Mouse (Mus musculus) hindbrain, embryonic 14.5 days (tissue): ENCODE measurements around the gene Tmem198. TPM values are rescaled to one million over a fixed set of nuclear protein-coding genes. Genes with fewer than 3 reads are reported as not detected.

ENCODE experiments used
- ATAC-seq: fragments of 200-750 bp; cut with Nextera tagmentation; 2 replicates; pipeline ENCODE4 v1.8.0; 2017; ENCODE audit warnings: moderate number of reproducible peaks, mild to moderate bottlenecking, moderate TSS enrichment, moderate library complexity; ENCODE audit not compliant: low FRiP score
- DNase-seq: peaks from one replicate; pipeline ENCODE4 v3.0.0-alpha.2; 2015; ENCODE audit warnings: low spot score
- H3K27ac ChIP-seq: fragments of 300-500 bp; sonication (generic); 2 replicates; pipeline ENCODE4 v1.5.1; 2014; ENCODE audit warnings: mild to moderate bottlenecking, moderate library complexity
- H3K27me3 ChIP-seq: fragments of 300-500 bp; sonication (generic); 2 replicates; pipeline ENCODE4 v1.6.1; 2014; ENCODE audit warnings: mild to moderate bottlenecking, low read length, mixed read lengths; ENCODE audit not compliant: control insufficient read depth, insufficient read depth
- H3K36me3 ChIP-seq: fragments of 300-500 bp; sonication (generic); replicated peaks from 2 replicates; pipeline ENCODE4 v1.6.1; 2014; ENCODE audit not compliant: control insufficient read depth, insufficient read depth
- H3K4me1 ChIP-seq: fragments of 300-500 bp; sonication (generic); replicated peaks from 2 replicates; pipeline ENCODE4 v1.6.1; 2014; ENCODE audit warnings: antibody characterized with exemption, low read length, mixed read lengths; ENCODE audit not compliant: control insufficient read depth, insufficient read depth
- H3K4me2 ChIP-seq: fragments of 300-500 bp; sonication (generic); replicated peaks from 2 replicates; pipeline ENCODE4 v1.6.1; 2014; ENCODE audit warnings: mild to moderate bottlenecking, moderate library complexity
- H3K4me3 ChIP-seq: fragments of 300-500 bp; sonication (generic); replicated peaks from 2 replicates; pipeline ENCODE4 v1.5.1; 2014; ENCODE audit warnings: mild to moderate bottlenecking, low read length
- H3K9ac ChIP-seq: fragments of 300-500 bp; sonication (generic); 2 replicates; pipeline ENCODE4 v1.6.1; 2014
- H3K9me3 ChIP-seq: fragments of 300-500 bp; sonication (generic); 2 replicates; pipeline ENCODE4 v1.6.1; 2016; ENCODE audit warnings: low read length; ENCODE audit not compliant: control insufficient read depth
- WGBS: fragments of 180-500 bp; shearing (Covaris S2); extraction: QIAGEN DNeasy Blood & Tissue Kit; methylation state at CpG from one replicate; pipeline ENCODE4 v1.1.7; 2014; 5-methylcytosine and 5-hydroxymethylcytosine counted together
- polyA plus RNA-seq: library from polyadenylated mRNA; unstranded; fragments of >200 nt; fragmentation: Nextera tagmentation; extraction: Ambion mirVana; gene quantifications from 2 replicates; pipeline ENCODE4 v1.2.1, GENCODE M21; 2014

Gene Tmem198
- 37.5 and 40.3 TPM in 2 replicates for polyA plus RNA-seq

DNA sequence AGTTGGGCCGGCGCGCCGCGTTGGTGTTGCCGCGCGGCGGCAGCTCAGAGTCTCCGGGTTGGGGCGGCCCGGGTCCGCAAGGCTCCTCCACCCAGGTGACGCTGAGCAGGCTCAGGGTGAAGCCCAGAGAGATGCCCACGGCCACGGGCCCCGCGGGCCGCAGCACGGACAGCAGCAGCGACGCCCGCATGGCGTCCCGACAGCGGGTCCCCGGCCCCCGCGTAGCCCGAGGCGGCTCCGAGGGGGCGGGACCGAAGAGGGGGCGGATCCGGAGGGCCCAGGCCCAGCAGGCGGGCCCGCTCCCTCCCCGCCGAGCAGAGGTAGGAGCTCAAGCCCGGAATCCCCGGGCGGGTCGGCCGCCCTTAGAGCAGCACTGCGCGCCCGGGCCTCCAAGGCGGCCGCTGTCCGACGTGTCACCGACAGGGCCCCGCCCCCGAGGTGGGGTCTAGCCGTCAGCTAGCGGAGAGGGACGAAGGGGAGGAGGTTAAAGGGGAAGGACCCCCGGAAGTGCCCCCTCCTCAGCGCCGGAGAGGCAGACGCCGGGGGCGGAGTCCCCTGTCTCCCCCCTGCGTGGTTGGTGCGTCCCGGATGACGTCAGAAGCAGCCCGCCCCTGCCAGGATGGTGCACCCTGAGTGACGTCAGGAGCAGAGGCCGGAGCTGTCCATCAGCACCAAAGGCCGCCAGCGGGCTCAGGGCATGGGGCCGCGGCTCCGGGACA is at the start of gene Tmem198, which contains the start of gene Chpf:
Tmem198 (plus strand) TSS at position 617 of the 719 bp plus-strand sequence.
Chpf (minus strand) TSS at position 392 of the 719 bp plus-strand sequence.
- Histone ChIP-seq H3K4me1 (peaks cover 38% of the 10 kb centered on the region), H3K9ac (peak within 1 kb of the TSS; percentile 90), H3K27me3 (peaks cover 5% of the 10 kb centered on the region), H3K4me3 (peak within 1 kb of the TSS; percentile 87), H3K9me3 (no peaks in the 10 kb centered on the region), H3K27ac (peak within 1 kb of the TSS; percentile 87), H3K4me2 (peak within 1 kb of the TSS; percentile 61), H3K36me3 (peaks cover 47% of the 10 kb centered on the region)
- DNase-seq, result peak; percentile 96
- peak; percentile 91 for ATAC-seq
- 0% methylated on average over 70 of the region's 76 CpGs for WGBS

DNA sequence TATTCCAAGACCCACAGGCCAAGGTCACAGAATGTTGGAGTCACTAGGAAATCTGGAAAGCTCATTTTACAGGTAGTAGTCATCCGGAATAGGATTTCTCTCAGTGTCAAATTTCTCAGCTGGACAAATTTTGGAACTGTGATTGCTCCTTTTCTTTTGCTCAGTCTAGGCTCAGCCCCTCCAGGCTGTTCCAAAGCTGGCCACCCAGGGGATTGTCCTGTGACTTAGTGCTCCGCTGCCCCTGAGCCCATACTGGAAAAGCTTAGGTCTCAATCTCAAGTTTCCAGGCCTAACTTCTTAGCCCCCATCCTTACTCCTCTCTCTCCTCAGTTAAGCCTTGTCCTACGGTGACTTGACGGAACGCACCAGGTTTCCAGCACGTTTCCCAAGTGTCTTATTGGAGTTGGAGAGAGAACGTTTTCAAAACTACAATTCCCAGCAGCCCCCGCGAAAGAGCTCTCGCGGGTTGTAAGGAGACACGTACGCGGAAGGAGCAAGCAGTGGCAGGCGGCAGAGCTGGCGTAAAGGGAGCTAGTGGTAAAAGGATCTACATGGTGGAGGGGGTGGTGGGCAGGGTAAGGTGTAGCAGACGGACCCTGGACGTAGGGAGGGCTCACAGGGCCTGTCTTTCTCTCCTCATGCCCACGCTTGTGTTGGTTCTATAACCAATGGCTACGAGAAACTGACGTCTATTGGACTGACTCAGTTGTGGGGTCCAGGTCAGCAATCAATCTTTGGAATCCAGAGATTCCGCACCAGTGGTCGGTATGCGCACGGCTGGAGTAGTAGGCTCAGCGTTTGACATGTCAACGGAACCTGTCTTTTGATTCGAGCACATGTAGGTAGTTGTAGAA is 43.6 kb upstream of the Tmem198 start, which contains the start of gene Gmppa:
Gmppa (plus strand) TSS at position 456 of the 854 bp plus-strand sequence.
- Histone ChIP-seq H3K27me3 (no peaks in the 10 kb centered on the region), H3K36me3 (no peaks in the 10 kb centered on the region), H3K9ac (peak within 1 kb of the TSS; percentile 78), H3K4me2 (peak within 1 kb of the TSS; percentile 73), H3K27ac (peak within 1 kb of the TSS; percentile 79), H3K4me1 (peaks cover 11% of the 10 kb centered on the region), H3K4me3 (peak within 1 kb of the TSS; percentile 60), H3K9me3 (no peaks in the 10 kb centered on the region)
- 6% methylated on average over 28 of the region's 28 CpGs for WGBS
- ATAC-seq (peak; percentile 83), DNase-seq (peak; percentile 89)

DNA sequence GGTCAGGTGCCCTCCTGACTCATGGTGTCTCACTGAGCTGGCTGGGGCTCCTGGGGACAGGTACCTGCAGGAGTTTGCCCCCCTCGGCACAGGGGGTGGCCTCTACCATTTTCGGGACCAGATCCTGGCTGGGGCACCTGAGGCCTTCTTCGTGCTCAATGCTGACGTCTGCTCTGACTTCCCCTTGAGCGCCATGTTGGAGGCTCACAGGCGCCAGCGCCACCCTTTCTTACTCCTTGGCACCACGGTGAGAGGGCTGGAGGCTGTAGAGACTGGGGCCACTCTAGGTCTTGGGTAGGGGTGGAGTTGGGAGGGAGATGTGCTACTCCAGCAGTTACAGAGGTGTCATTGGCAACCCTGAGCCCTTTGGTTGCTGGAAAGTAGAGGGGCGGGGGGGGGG is 40.5 kb upstream of the Tmem198 start:
- Histone ChIP-seq H3K4me2 (no peak overlapping the region), H3K9me3 (no peaks in the 10 kb centered on the region), H3K4me1 (peaks cover 24% of the 10 kb centered on the region), H3K9ac (no peak overlapping the region), H3K36me3 (no peaks in the 10 kb centered on the region), H3K27me3 (no peaks in the 10 kb centered on the region), H3K27ac (no peak overlapping the region), H3K4me3 (no peak overlapping the region)
- 76% methylated on average over 8 of the region's 9 CpGs for WGBS
- ATAC-seq (no peak), DNase-seq (no peak)

DNA sequence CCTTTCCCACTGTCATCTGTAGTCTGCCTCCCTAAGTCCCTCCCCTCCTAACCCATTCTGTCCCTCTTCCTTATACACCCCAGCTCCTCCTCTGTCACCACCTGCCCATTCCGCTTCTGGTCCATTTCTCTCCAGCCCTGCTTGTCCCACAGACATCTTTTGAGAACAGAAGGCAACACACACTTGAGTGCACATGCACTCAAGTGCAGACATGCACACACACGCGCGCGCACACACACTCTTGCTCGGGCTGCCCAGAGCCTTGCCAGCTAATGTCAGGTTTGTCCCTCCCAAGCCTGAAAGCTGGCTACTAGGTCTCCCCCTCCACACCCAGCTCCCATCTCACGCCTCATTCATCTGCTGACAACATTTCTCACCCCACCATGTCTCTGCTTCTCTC is 38.7 kb upstream of the Tmem198 start:
- H3K4me2 ChIP-seq, result no peak overlapping the region
- 86% methylated on average over 7 of the region's 7 CpGs for WGBS
- no peaks in the 10 kb centered on the region for H3K9me3 ChIP-seq
- H3K4me3 ChIP-seq, result no peak overlapping the region
- H3K9ac ChIP-seq, result no peak overlapping the region
- ATAC-seq (no peak), DNase-seq (no peak)
- peaks cover 42% of the 10 kb centered on the region for H3K4me1 ChIP-seq
- no peaks in the 10 kb centered on the region for H3K27me3 ChIP-seq
- H3K27ac ChIP-seq, result no peak overlapping the region
- no peaks in the 10 kb centered on the region for H3K36me3 ChIP-seq

DNA sequence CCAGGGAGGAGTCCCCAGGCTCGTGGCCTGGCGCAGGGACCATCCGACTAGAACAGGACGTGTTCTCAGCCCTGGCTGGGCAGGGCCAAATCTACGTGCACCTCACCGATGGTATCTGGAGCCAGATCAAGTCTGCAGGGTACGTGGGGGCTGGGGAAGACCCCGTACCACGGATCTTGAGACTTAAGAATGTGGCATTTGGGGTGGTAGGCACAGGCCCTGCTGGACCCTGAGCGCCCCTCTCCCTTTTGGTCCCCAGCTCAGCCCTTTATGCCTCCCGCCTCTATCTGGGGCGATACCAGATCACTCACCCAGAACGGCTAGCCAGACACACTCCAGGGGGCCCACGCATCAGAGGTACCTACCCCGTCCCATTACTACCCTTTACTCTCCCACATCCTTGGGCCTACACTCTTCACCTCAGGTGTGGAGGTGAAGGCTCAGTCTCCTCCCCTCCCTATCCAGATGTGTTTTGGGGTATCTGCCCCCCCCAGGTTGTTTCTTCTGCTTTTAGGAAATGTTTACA is 37.8 kb upstream of the Tmem198 start:
- Histone ChIP-seq H3K4me1 (peaks cover 46% of the 10 kb centered on the region), H3K9ac (no peak overlapping the region), H3K27me3 (no peaks in the 10 kb centered on the region), H3K4me3 (no peak overlapping the region), H3K36me3 (no peaks in the 10 kb centered on the region), H3K9me3 (no peaks in the 10 kb centered on the region), H3K4me2 (no peak overlapping the region), H3K27ac (no peak overlapping the region)
- DNase-seq (no peak), ATAC-seq (no peak)
- 79% methylated on average over 15 of the region's 15 CpGs for WGBS

DNA sequence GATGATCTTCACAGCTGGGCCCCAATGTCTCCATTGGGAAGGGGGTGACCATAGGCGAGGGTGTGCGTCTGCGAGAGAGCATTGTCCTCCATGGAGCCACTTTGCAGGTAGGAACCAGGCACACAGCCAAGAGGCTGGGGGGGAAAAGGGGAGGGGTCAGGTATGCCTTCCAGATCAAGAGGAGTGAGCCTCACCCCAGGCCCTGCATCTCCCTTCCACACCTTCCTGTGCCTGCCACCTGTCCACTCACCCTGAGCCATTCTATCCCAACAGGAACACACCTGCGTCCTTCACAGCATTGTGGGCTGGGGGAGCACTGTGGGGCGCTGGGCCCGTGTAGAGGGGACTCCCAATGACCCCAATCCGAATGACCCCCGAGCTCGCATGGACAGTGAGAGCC is 37.2 kb upstream of the Tmem198 start:
- peaks cover 47% of the 10 kb centered on the region for H3K4me1 ChIP-seq
- 0 out of 2 replicates have a peak overlapping the region, but pooled peaks have one; percentile 76 for H3K27ac ChIP-seq
- 79% methylated on average over 9 of the region's 9 CpGs for WGBS

DNA sequence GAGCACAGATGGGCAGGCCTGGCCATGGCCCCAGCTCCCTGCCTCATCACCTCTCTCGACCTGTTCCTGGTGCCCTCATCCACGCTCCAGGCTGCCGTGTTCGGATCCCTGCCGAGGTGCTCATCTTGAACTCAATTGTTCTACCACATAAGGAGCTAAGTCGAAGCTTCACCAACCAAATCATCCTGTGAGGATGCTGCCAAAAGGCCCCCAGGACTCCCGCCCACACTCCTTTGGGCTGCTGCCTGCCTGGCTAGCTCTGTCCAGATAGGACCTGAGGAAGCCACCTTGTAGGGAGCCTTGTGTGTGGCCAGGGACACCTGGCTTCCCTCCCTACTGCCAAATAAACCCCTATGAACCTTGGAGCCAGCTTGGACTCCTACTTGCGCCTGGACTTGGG is 36.5 kb upstream of the Tmem198 start:
- DNase-seq, result peak; percentile 24
- Histone ChIP-seq H3K4me1 (peaks cover 53% of the 10 kb centered on the region), H3K9me3 (no peaks in the 10 kb centered on the region)

More for the DNA sequence above, 37.2 kb upstream of the Tmem198 start:
- Histone ChIP-seq H3K4me2 (no peak overlapping the region), H3K9me3 (no peaks in the 10 kb centered on the region), H3K27me3 (no peaks in the 10 kb centered on the region), H3K36me3 (no peaks in the 10 kb centered on the region), H3K4me3 (no peak overlapping the region), H3K9ac (no peak overlapping the region)
- no peak for DNase-seq
- no peak for ATAC-seq

DNA sequence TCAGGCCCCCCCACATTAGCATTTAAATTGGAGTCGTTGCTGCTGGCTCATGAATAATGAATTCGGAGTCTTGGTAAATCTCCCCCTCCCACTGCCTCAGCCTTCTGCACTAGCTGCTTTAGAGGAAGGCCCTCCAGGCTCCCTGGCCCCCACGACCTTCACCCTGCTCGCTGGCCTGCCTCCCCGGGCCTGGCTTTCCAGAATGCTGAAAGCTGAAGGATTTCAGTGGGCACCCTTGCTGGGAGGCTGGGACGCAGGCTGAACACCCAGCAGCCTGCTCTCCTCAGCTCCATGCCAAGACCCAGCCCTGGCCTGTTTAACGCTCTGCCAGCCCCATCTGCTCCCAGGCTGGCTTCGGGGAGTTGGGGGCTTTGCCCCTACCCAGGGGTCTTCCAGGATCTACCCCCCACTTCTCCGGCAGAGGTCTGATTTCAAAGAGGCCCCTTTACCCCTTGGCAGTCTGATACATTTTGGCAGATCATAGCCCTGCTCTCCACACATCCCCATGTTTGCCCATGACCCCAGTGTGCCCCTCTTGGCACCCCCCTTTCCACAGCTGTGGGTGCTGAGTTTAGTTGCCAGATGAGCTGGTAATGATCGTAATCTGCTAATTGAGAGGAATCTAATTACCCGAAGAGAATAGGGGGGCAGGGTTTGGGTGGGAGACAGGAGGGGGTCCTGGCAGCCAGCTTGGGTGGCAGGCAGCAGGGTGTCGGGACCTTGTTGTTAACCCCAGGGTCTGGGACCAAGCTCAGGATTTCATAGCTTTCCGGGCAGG is 35.9 kb upstream of the Tmem198 start:
- peak; percentile 30 for DNase-seq
- Histone ChIP-seq H3K4me2 (0 out of 2 replicates have a peak overlapping the region, but pooled peaks have one; percentile 6), H3K9me3 (no peaks in the 10 kb centered on the region), H3K4me1 (peaks cover 59% of the 10 kb centered on the region), H3K9ac (peak overlapping the region; percentile 29), H3K27ac (peak overlapping the region; percentile 76), H3K4me3 (no peak overlapping the region), H3K36me3 (no peaks in the 10 kb centered on the region), H3K27me3 (no peaks in the 10 kb centered on the region)
- 14% methylated on average over 13 of the region's 13 CpGs for WGBS
- ATAC-seq, result peak; percentile 17; the same call in 1 of the 2 replicates

More for the DNA sequence above, 36.5 kb upstream of the Tmem198 start:
- Histone ChIP-seq H3K4me3 (no peak overlapping the region), H3K9ac (0 out of 2 replicates have a peak overlapping the region, but pooled peaks have one; percentile 29), H3K27me3 (no peaks in the 10 kb centered on the region), H3K4me2 (no peak overlapping the region), H3K27ac (peak overlapping the region; percentile 76), H3K36me3 (no peaks in the 10 kb centered on the region)
- 18% methylated on average over 8 of the region's 8 CpGs for WGBS
- ATAC-seq, result no peak
